Mouse (Mus musculus) fibroblast of lung, adult 2 months (primary cell): ENCODE results near the gene BC052040.

ENCODE experiments used
- DNase-seq: peaks from one replicate; pipeline ENCODE4 v3.0.0-alpha.2; 2011; ENCODE audit warnings: low read depth

The BC052040 gene

GRCm38 (mm10) chr2:115581241-115581988 lies at the start of gene BC052040:
BC052040 (plus strand) TSS chr2:115581716.
- peak; percentile 82 for DNase-seq

GRCm38 (mm10) chr2:115538009-115538690 lies 43.4 kb upstream of the BC052040 start:
- DNase-seq, result no peak

- DNase-seq, result no peak
Observed at GRCm38 (mm10) chr2:115538691-115539283, 42.7 kb upstream of the BC052040 start.

GRCm38 (mm10) chr2:115539731-115540130 lies 41.8 kb upstream of the BC052040 start:
- DNase-seq, result no peak

GRCm38 (mm10) chr2:115542401-115543123 lies 39.0 kb upstream of the BC052040 start:
- no peak for DNase-seq

- DNase-seq, result no peak
Observed at GRCm38 (mm10) chr2:115543212-115543611, 38.3 kb upstream of the BC052040 start.

- no peak for DNase-seq
Observed at GRCm38 (mm10) chr2:115551901-115552300, 29.6 kb upstream of the BC052040 start.

GRCm38 (mm10) chr2:115562155-115562827 lies 19.2 kb upstream of the BC052040 start:
- DNase-seq, result no peak

GRCm38 (mm10) chr2:115563436-115564093 lies 18.0 kb upstream of the BC052040 start:
- no peak for DNase-seq

- DNase-seq, result no peak
Observed at GRCm38 (mm10) chr2:115571996-115572395, 9.5 kb upstream of the BC052040 start.

GRCm38 (mm10) chr2:115574802-115575201 lies 6.7 kb upstream of the BC052040 start:
- no peak for DNase-seq

- DNase-seq, result no peak
Observed at GRCm38 (mm10) chr2:115579171-115579900, 2.2 kb upstream of the BC052040 start.

GRCm38 (mm10) chr2:115579976-115580375 lies 1.5 kb upstream of the BC052040 start:
- DNase-seq, result no peak

GRCm38 (mm10) chr2:115581989-115582608 lies 583 bp downstream of the BC052040 start:
- DNase-seq, result no peak

GRCm38 (mm10) chr2:115583776-115584175 lies 2.3 kb downstream of the BC052040 start:
- DNase-seq, result no peak

- no peak for DNase-seq
Observed at GRCm38 (mm10) chr2:115590602-115591001, 9.1 kb downstream of the BC052040 start.

GRCm38 (mm10) chr2:115592651-115593119 lies 11.2 kb downstream of the BC052040 start:
- DNase-seq, result no peak

GRCm38 (mm10) chr2:115597017-115597416 lies 15.5 kb downstream of the BC052040 start:
- no peak for DNase-seq

GRCm38 (mm10) chr2:115598266-115598665 lies 16.8 kb downstream of the BC052040 start:
- DNase-seq, result no peak

- DNase-seq, result no peak
Observed at GRCm38 (mm10) chr2:115600724-115601123, 19.2 kb downstream of the BC052040 start.
